Mouse (Mus musculus) midbrain, embryonic 11.5 days (tissue): ENCODE measurements around the gene Rpl36a. TPM values are rescaled to one million over a fixed set of nuclear protein-coding genes. Genes with fewer than 3 reads are reported as not detected.
A peak's percentile ranks its signal among the peaks of the same experiment; 100 is the strongest.

Experiments
- ATAC-seq: fragments of 200-750 bp; cut with Nextera tagmentation; 2 replicates; pipeline ENCODE4 v1.8.0; 2017; ENCODE audit warnings: moderate TSS enrichment, moderate library complexity; ENCODE audit not compliant: low FRiP score
- DNase-seq: peaks from one replicate; pipeline ENCODE4 v3.0.0; 2015; ENCODE audit warnings: low spot score; ENCODE audit errors: missing footprints
- H3K27ac ChIP-seq: fragments of 300-500 bp; sonication (generic); 2 replicates; pipeline ENCODE4 v1.5.1; 2014; ENCODE audit warnings: low read depth, low read length
- H3K27me3 ChIP-seq: fragments of 300-500 bp; sonication (generic); 2 replicates; pipeline ENCODE4 v1.6.1; 2014; ENCODE audit warnings: mild to moderate bottlenecking, low read length, moderate library complexity, mixed read lengths; ENCODE audit not compliant: control insufficient read depth, insufficient read depth
- H3K36me3 ChIP-seq: fragments of 300-500 bp; sonication (generic); 2 replicates; pipeline ENCODE4 v1.6.1; 2014; ENCODE audit warnings: mild to moderate bottlenecking, low read length, moderate library complexity, mixed read lengths; ENCODE audit not compliant: control insufficient read depth, insufficient read depth
- H3K4me1 ChIP-seq: fragments of 300-500 bp; sonication (generic); 2 replicates; pipeline ENCODE4 v1.6.1; 2014; ENCODE audit warnings: low read length; ENCODE audit not compliant: control insufficient read depth, insufficient read depth
- H3K4me2 ChIP-seq: fragments of 300-500 bp; sonication (generic); 2 replicates; pipeline ENCODE4 v1.6.1; 2014; ENCODE audit warnings: mild to moderate bottlenecking, moderate library complexity
- H3K4me3 ChIP-seq: fragments of 300-500 bp; sonication (generic); 2 replicates; pipeline ENCODE4 v1.5.1; 2014; ENCODE audit warnings: low read depth, low read length
- H3K9ac ChIP-seq: fragments of 300-500 bp; sonication (generic); 2 replicates; pipeline ENCODE4 v1.6.1; 2014; ENCODE audit warnings: low read length
- H3K9me3 ChIP-seq: fragments of 300-500 bp; sonication (generic); 2 replicates; pipeline ENCODE4 v1.6.1; 2016; ENCODE audit warnings: low read length; ENCODE audit not compliant: control insufficient read depth
- whole genome bisulfite sequencing: fragments of 180-500 bp; shearing (Covaris S2); extraction: QIAGEN DNeasy Blood & Tissue Kit; methylation state at CpG from one replicate; pipeline ENCODE4 v1.1.7; 2014; 5-methylcytosine and 5-hydroxymethylcytosine counted together
- polyA plus RNA-seq: library from polyadenylated mRNA; unstranded; fragments of >200 nt; fragmentation: Nextera tagmentation; extraction: Ambion mirVana; gene quantifications from 2 replicates; pipeline ENCODE4 v1.2.1, GENCODE M21; 2014

Gene Rpl36a
- polyA plus RNA-seq, 1 experiment from 2014 or later = 298 TPM

DNA sequence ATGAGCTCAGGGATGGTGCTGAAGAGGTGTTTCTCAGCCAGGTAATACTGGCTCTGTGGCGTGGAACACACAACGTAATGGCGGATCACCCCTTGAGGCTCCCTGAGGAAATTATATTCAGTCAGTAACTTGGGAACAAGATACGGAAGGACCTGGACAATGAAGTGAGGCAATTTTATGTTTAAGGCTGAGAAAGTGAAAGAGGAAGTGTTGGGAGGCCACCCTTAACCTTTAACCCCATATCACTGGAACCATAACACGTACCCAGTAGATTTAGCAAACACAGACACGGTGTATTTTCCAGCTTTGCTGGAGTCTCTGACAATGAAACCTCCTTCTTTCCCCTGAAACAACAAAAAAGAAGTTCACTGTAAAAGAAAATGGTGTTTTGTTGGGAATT is 31.0 kb upstream of the Rpl36a start:
- 85% methylated on average over 6 of the region's 6 CpGs for WGBS
- Histone ChIP-seq H3K9me3 (no peaks in the 10 kb centered on the region), H3K27ac (no peak overlapping the region), H3K4me3 (no peak overlapping the region), H3K36me3 (no peaks in the 10 kb centered on the region), H3K4me1 (no peaks in the 10 kb centered on the region), H3K27me3 (no peaks in the 10 kb centered on the region), H3K4me2 (no peak overlapping the region), H3K9ac (no peak overlapping the region)
- DNase-seq (no peak), ATAC-seq (no peak)

DNA sequence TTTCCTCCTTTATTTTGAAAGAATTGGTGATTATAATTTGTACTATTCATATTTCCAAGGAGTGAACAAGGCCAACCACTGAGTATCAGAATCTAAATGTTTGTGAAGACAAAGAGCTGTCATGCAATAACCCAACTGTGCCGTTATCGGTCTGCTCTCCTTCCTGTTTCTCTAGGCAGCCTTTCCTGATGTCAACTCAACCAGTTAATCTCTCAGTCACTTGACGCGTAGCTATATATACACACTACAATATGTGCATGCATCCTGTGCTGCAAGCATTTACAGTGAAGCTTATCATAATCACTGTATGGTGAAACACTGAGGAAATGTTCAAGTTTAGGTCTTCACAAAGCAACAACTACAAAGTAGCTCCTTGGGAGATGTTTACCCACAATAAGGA is 21.1 kb upstream of the Rpl36a start:
- no peaks in the 10 kb centered on the region for H3K27me3 ChIP-seq
- no peak overlapping the region for H3K9ac ChIP-seq
- H3K4me2 ChIP-seq = no peak overlapping the region
- no peak overlapping the region for H3K27ac ChIP-seq
- H3K4me1 ChIP-seq = no peaks in the 10 kb centered on the region
- ATAC-seq (no peak), DNase-seq (no peak)
- H3K36me3 ChIP-seq = no peaks in the 10 kb centered on the region
- WGBS = 95% methylated on average over 4 of the region's 4 CpGs
- H3K9me3 ChIP-seq = no peaks in the 10 kb centered on the region
- H3K4me3 ChIP-seq = no peak overlapping the region

DNA sequence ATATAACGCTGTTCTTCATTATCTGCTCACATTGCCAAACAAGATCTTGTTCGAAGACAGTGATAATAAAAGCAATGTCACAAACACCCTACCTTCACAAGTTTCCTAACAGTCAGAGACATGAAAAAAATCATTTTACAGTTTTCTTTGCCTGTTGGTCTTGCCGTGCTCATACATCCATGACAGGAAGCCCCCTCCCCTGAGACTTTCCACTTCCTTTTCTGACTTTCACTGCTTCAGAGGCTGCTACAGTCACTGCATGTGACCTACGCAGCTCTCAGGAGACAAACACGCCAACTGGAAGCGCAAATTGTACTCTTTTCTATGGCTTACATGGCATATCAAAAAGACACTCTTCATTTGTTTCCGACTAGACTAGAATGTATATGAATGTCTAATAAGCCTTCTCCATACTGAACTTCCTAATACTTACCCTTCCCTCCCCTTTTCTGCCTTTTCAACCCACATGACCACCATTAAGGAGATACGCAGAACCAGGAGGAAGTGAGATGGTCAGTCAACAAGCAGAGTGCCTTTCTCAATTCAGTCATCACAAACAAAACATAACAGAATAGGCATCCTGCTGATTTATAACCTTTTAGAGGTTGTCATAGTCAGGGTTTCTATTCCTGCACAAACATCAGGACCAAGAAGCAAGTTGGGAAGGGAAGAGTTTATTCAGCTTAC is 18.8 kb upstream of the Rpl36a start:
- Histone ChIP-seq H3K36me3 (no peaks in the 10 kb centered on the region), H3K4me1 (no peaks in the 10 kb centered on the region), H3K4me3 (no peak overlapping the region), H3K4me2 (no peak overlapping the region), H3K27me3 (no peaks in the 10 kb centered on the region), H3K9ac (no peak overlapping the region), H3K9me3 (no peaks in the 10 kb centered on the region), H3K27ac (no peak overlapping the region)
- no peak for ATAC-seq
- 87% methylated on average over 8 of the region's 8 CpGs for WGBS
- DNase-seq = no peak

DNA sequence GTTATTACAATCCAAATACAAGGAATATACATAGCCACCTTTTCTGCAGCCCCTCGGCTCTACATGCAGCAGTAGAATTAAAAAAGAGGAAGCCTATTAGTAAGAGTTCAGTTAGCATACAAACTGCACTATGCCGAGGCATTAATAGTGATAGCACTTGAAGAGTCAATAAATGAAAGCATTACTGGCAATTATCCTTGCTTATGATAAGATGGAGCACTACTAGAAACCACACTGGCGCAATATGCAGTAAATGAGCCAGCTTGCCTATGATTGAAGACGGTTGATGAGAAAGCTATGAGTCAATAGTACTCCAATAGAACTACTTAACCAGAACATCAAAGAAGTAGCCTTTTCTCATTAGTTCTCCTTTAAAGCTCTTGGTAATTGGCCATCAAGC is 7.6 kb upstream of the Rpl36a start:
- Histone ChIP-seq H3K36me3 (no peaks in the 10 kb centered on the region), H3K9me3 (no peaks in the 10 kb centered on the region), H3K4me2 (no peak overlapping the region), H3K4me1 (no peaks in the 10 kb centered on the region), H3K27ac (no peak overlapping the region), H3K9ac (no peak overlapping the region), H3K4me3 (no peak overlapping the region), H3K27me3 (no peaks in the 10 kb centered on the region)
- ATAC-seq (no peak), DNase-seq (no peak)
- 83% methylated on average over 4 of the region's 4 CpGs for WGBS

DNA sequence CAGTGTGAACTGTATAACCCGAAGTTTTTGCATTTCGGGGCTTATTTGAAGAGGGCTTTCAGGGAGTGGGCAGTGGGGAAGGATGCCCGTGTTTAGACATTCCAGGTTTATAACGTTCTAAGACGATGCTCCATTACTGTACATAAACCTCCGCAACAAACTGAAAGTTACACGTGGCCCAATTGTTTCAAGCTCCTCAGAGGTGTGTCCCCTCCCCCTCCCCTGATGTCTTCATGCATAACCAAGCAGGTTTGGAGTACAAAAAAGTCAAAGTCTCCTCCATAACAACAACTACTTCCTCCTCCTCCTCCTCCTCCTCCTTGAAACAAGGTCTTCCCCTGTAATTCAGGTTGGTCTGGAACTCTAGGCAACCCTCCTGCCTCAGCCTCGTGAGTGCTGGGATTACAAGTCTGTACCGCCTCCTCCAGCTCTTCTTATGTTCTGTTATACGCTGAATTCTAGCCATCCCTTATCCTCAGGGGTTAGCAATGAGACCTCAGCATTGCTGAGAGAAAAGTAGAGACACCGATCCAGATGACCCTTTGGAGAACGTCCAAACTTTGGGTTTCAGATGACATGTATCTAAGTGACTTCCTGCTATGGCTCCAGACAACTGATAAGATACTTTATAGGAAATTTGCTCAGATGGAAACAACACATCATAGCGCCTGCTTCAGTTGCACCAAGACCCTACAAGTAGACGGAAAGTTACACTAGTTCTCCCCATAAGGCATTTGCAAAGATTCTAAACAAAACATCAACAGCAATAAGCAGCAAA is 4.7 kb upstream of the Rpl36a start:
- 87% methylated on average over 14 of the region's 14 CpGs for WGBS
- DNase-seq (no peak), ATAC-seq (no peak)
- Histone ChIP-seq H3K9ac (no peak overlapping the region), H3K9me3 (no peaks in the 10 kb centered on the region), H3K4me3 (no peak overlapping the region), H3K36me3 (no peaks in the 10 kb centered on the region), H3K4me1 (no peaks in the 10 kb centered on the region), H3K27me3 (no peaks in the 10 kb centered on the region), H3K4me2 (no peak overlapping the region), H3K27ac (no peak overlapping the region)

DNA sequence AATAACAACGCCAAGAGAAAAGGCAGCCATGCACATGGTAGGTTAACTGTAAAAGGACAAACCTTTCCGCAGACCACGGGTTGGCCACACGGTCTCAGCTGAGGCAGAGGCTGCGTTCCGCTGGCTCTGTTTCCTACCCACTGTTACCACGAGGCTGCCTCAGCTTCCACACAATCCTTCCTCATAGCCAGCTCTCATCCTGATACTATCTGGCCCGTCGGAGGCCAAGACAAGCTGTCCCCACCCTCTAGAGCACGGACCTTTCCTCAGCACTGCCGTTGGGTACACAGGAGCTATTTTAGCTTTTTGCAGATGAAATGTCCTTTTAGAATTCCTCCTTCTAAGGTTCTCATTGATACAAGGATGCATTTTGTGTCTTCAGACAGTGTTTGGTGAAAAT is 3.2 kb upstream of the Rpl36a start:
- Histone ChIP-seq H3K27ac (no peak overlapping the region), H3K4me1 (no peaks in the 10 kb centered on the region), H3K36me3 (no peaks in the 10 kb centered on the region), H3K27me3 (no peaks in the 10 kb centered on the region), H3K9me3 (no peaks in the 10 kb centered on the region), H3K4me2 (no peak overlapping the region), H3K4me3 (no peak overlapping the region), H3K9ac (no peak overlapping the region)
- ATAC-seq (no peak), DNase-seq (no peak)
- WGBS = 83% methylated on average over 11 of the region's 11 CpGs

DNA sequence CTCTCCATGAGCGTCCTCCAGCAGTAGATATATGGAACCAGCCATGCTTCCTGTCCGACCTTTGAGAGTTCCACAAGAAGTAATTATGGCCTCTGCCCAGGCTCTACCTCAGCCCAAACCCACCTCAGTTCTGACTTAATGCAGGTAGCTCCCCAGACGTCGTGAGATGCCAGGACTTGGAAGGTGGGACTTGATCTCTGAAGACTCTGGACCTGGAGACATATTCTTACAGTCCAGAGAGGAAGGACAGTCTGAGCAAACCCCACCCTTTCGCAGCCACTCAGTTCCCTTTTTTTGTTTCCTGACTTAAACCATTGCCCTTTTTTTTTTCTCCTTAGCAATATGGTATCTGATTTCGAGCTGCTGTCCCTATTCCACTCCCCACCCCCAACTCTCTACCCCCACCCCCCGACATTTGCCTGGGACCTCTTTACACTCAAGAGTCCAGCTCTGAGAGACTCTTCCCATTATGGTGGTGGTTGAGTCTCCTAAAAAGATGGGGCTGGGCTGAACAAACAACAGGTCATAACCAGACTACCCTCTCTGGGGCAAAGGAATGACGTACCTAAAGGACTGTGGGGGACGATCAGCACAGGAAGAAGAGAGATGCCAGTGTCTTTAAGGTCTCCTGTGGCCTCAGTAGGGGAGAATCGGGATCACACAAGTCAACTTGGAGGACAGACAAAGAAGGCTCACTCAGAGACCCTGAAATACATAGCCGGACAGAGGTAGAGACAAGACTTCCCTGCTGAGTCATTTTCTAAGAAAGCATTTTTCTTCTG is 2.4 kb upstream of the Rpl36a start, which contains the start of gene Btk:
Gene Btk (minus strand): TSS at position 683 of the 782 bp plus-strand sequence.
- Histone ChIP-seq H3K4me3 (no peak within 1 kb of the TSS), H3K9ac (no peak within 1 kb of the TSS), H3K27me3 (no peaks in the 10 kb centered on the region), H3K9me3 (no peaks in the 10 kb centered on the region), H3K27ac (no peak within 1 kb of the TSS), H3K4me2 (no peak within 1 kb of the TSS), H3K36me3 (no peaks in the 10 kb centered on the region), H3K4me1 (no peaks in the 10 kb centered on the region)
- WGBS = 84% methylated on average over 11 of the region's 11 CpGs
- ATAC-seq (no peak), DNase-seq (no peak)

DNA sequence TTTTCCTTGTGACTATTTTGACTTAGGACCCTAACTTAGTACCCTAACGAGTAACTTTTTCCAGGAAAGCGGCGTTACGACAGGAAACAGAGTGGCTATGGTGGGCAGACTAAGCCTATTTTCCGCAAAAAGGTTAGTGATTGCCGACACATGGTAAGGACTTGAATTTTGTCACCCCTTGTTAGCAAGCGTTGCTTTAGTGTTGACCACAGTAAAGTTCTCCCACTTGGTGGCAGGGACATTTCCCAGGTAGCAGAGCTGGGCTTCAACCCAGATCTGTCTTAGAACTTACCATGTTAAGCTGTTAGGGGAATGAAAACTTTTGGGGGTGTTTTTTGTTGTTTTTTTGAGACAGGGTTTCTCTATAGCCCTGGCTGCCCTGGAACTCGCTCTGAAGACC is 993 bp downstream of the Rpl36a start:
- Histone ChIP-seq H3K9ac (peak overlapping the region; percentile 73), H3K9me3 (no peaks in the 10 kb centered on the region), H3K4me2 (peak overlapping the region; percentile 54), H3K4me3 (peak overlapping the region; percentile 50), H3K27me3 (no peaks in the 10 kb centered on the region), H3K27ac (no peak overlapping the region), H3K36me3 (no peaks in the 10 kb centered on the region), H3K4me1 (no peaks in the 10 kb centered on the region)
- WGBS = 34% methylated on average over 8 of the region's 8 CpGs
- DNase-seq (peak; percentile 82), ATAC-seq (no peak)

DNA sequence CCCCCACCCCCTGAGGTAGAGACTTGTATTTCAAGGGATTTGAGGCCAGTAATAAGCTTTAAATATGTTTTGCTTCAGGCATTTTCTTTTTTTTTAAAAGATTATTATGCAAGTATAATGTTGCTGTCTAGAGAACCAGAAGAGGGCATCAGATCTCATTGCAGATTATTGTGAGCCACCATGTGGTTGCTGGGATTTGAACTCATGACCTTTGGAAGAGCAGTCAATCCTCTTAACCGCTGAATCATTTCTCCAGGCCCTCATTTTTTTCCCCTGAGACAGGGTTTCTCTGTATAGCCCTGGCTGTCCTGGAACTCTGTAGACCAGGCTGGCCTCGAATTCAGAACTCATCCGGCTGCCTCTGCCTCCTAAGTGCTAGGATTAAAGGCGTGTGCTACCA is 2.8 kb downstream of the Rpl36a start:
- Histone ChIP-seq H3K36me3 (no peaks in the 10 kb centered on the region), H3K4me3 (no peak overlapping the region), H3K9ac (no peak overlapping the region), H3K27me3 (no peaks in the 10 kb centered on the region), H3K4me2 (no peak overlapping the region), H3K27ac (no peak overlapping the region), H3K9me3 (no peaks in the 10 kb centered on the region), H3K4me1 (no peaks in the 10 kb centered on the region)
- DNase-seq = no peak
- WGBS = 90% methylated on average over 4 of the region's 4 CpGs
- ATAC-seq = no peak
